Mouse (Mus musculus) bone marrow macrophage, adult 2 months (primary cell): ENCODE results near the gene Scn10a.

Experiments used
- CTCF ChIP-seq: IDR thresholded peaks from 2 replicates; pipeline ENCODE4 v1.5.1; 2012; ENCODE audit warnings: low read depth, mild to moderate bottlenecking, low read length, moderate library complexity
- POLR2A ChIP-seq: IDR thresholded peaks from 2 replicates; pipeline ENCODE4 v1.6.1; 2012; ENCODE audit warnings: mild to moderate bottlenecking, low read depth, low read length, borderline replicate concordance

DNA sequence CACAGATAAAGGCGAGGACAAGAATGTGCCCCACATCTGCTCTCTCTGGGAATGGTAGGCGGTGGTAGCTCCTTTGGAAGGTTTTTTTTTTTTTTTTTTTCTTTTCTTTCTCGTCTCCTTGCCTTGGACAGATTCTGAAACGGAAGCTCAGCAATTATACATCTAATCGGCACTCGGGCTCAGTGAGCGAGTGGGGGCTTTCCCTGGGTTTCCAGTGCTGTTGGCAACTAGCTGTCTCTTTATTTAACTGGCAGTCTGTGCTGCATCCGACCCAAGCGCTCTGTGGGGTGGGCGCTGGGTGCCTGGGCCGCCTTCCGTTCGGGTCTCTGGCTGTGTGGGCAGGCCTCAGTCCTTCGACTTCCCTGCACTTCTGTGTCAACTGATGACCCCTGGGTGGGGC lies 146.1 kb downstream of the Scn10a start:
- TF ChIP-seq CTCF (no peak), POLR2A (no peak)
